Mouse (Mus musculus) heart, postnatal 0 days (tissue): ENCODE measurements around the gene 1700001K19Rik.

Experiments
- CTCF ChIP-seq: IDR thresholded peaks from 2 replicates; pipeline ENCODE4 v1.5.1; 2016; ENCODE audit warnings: antibody characterized with exemption, control low read depth, low read depth
- EP300 ChIP-seq: IDR thresholded peaks from 2 replicates; pipeline ENCODE4 v1.6.1; 2016; ENCODE audit warnings: antibody characterized with exemption, low read depth

GRCm38 (mm10) chr12:110650241-110650641 is 32.2 kb downstream of the 1700001K19Rik start:
- TF ChIP-seq EP300: no peak
- TF ChIP-seq CTCF: 0 out of 2 replicates have a peak, but pooled peaks have one; percentile 10
